Mouse (Mus musculus) thymus, adult 2 months (tissue): ENCODE results near the gene Rps11.

Experiments
- CTCF ChIP-seq: fragments of 200-500 bp; IDR thresholded peaks from 2 replicates; pipeline ENCODE4 v1.5.1; 2012; ENCODE audit warnings: mild to moderate bottlenecking, control low read depth, low read length, moderate library complexity, borderline replicate concordance; ENCODE audit not compliant: control insufficient read depth, poor library complexity, insufficient read depth; ENCODE audit errors: extremely low read depth
- POLR2A ChIP-seq: fragments of 200-500 bp; IDR thresholded peaks from 2 replicates; pipeline ENCODE4 v1.6.1; 2012; ENCODE audit warnings: mild to moderate bottlenecking, low read length, control low read depth, moderate library complexity; ENCODE audit not compliant: control insufficient read depth, poor library complexity, insufficient read depth; ENCODE audit errors: extremely low read depth

DNA sequence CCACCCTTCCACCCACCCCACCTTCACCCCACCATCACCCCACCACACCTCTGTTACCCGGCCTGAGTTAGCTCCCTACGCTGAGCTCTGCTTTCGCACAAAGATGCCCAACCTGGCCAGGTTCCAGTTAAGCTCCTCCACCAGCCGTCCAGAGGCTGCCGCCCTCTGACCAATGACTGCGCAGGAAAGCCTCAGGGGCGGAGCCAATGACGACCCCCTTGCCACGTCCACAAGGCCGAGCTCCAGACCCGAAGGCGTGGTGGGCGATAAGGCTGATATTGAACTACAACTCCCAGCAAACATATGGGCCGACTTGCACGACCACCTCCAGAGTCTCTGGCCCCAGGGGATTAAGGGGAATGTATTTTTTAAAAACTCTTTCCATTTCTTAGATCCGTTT, 32.2 kb downstream of the Rps11 start, which contains the start of gene Rcn3:
- TF ChIP-seq CTCF = no peak
- TF ChIP-seq POLR2A = no peak
